Mouse (Mus musculus) cortical plate, adult 2 months (tissue): ENCODE measurements around the gene Tagln.

ENCODE experiments used
- CTCF ChIP-seq: fragments of 200-500 bp; IDR thresholded peaks from 2 replicates; pipeline ENCODE4 v1.5.1; 2011; ENCODE audit warnings: mild to moderate bottlenecking, control low read depth, low read length; ENCODE audit not compliant: insufficient read depth; ENCODE audit errors: extremely low read depth
- POLR2A ChIP-seq: fragments of 200-500 bp; IDR thresholded peaks from 2 replicates; pipeline ENCODE4 v1.6.1; 2011; ENCODE audit warnings: mild to moderate bottlenecking, low read length, control low read depth; ENCODE audit not compliant: insufficient read depth; ENCODE audit errors: extremely low read depth

DNA sequence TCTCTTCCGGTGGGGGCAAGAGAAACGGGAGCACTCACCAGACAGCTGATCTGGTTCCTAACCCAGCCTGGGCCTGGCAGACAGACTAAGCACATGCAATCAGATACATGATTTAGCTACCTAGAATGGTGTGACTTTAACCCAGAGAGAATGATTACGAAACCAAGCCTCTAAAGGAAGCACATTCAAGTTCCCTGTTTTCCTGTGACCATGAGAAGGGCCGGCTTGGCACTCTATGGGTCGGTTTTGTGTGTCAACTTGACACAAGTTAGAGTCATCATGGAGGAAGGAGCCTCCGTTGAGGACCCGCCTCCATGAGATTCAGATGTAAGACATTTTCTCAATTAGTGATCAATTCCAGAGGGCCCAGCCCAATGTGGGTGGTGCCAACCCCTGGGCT is 23.8 kb upstream of the Tagln start:
- no peak for TF ChIP-seq POLR2A
- no peak for TF ChIP-seq CTCF
